Mouse (Mus musculus) testis, postnatal 14 days (tissue): ENCODE data around the gene Glud1.

ENCODE experiments used
- DNase-seq: peaks from one replicate; pipeline ENCODE4 v3.0.0; 2021; ENCODE audit warnings: low spot score

Glud1 gene

GRCm38 (mm10) chr14:34382921-34383704 lies 72.6 kb downstream of the Glud1 start:
- no peak for DNase-seq

- DNase-seq = no peak
Measured at GRCm38 (mm10) chr14:34393295-34393694, 82.8 kb downstream of the Glud1 start.
